25 mouse cellular contexts compared by ENCODE assay signal in genomic region chr3:30687216-30687615, GRCm38 (mm10). TPM values are rescaled to one million over a fixed set of nuclear protein-coding genes. Genes with fewer than 3 reads are reported as not detected.
"Had no signal": no experiment of that assay in that cellular context is flagged by ENCODE, and none has a peak within 500 bp of the region (broad histone marks: within the 10 kb centered on the region; RNA-seq: fewer than 3 reads in every experiment).

No protein-coding gene starts in this region.

- DNase-seq: liver; liver, embryonic 13.5 days; liver, postnatal 0 days; midbrain, embryonic 14.5 days; retina, postnatal 1 day; right cerebral cortex, adult 18-20 months; right cerebral cortex, postnatal 25 days; thymus, adult 2 months; thymus, postnatal 25 days; thymus, postnatal 4 days had no signal

- H3K27me3 ChIP-seq: liver, embryonic 13.5 days; liver, embryonic 15.5 days; midbrain, embryonic 12.5 days; neural tube, embryonic 13.5 days; neural tube, embryonic 15.5 days; stomach, embryonic 15.5 days had no signal

- H3K9me3 ChIP-seq: liver, embryonic 13.5 days; liver, embryonic 15.5 days; midbrain, embryonic 10.5 days; midbrain, embryonic 12.5 days; neural tube, embryonic 13.5 days; neural tube, embryonic 15.5 days; stomach, embryonic 15.5 days had no signal

- H3K4me1 ChIP-seq: liver, embryonic 15.5 days; midbrain, embryonic 10.5 days; midbrain, embryonic 12.5 days; neural tube, embryonic 13.5 days; neural tube, embryonic 15.5 days; stomach, embryonic 15.5 days had no signal

- H3K4me3 ChIP-seq: liver, embryonic 13.5 days; liver, embryonic 15.5 days; midbrain, embryonic 10.5 days; midbrain, embryonic 12.5 days; myocyte; neural tube, embryonic 13.5 days; neural tube, embryonic 15.5 days; stomach, embryonic 15.5 days had no signal

- H3K4me2 ChIP-seq: liver, embryonic 11.5 days; liver, embryonic 13.5 days; liver, embryonic 15.5 days; midbrain, embryonic 12.5 days; neural tube, embryonic 13.5 days; neural tube, embryonic 15.5 days; stomach, embryonic 15.5 days had no signal

- H3K9ac ChIP-seq: liver, embryonic 13.5 days; liver, embryonic 15.5 days; liver, postnatal 0 days; midbrain, embryonic 12.5 days; neural tube, embryonic 13.5 days; neural tube, embryonic 15.5 days; stomach, embryonic 15.5 days had no signal

- H3K27ac ChIP-seq: liver, embryonic 13.5 days; liver, embryonic 15.5 days; midbrain, embryonic 10.5 days; midbrain, embryonic 12.5 days; neural tube, embryonic 13.5 days; neural tube, embryonic 15.5 days; stomach, embryonic 15.5 days; stomach, postnatal 0 days had no signal

- H3K36me3 ChIP-seq: liver, embryonic 13.5 days; liver, embryonic 15.5 days; midbrain, embryonic 10.5 days; midbrain, embryonic 12.5 days; neural tube, embryonic 13.5 days; neural tube, embryonic 15.5 days; stomach, embryonic 15.5 days had no signal

- ATAC-seq: liver, postnatal 0 days; midbrain, embryonic 16.5 days had no signal

RNA-seq across cellular contexts. Expression of gene Lrrc31, which starts 12.4 kb away (rescaled TPM):
- polyA plus RNA-seq: liver, embryonic 11.5 days; liver, embryonic 13.5 days; liver, embryonic 15.5 days; midbrain, embryonic 10.5 days; midbrain, embryonic 12.5 days; midbrain, embryonic 14.5 days; myocyte; neural tube, embryonic 11.5 days; neural tube, embryonic 13.5 days; neural tube, embryonic 15.5 days; spleen, adult 2 months; testis, adult 2 months had no signal

RNA-seq across cellular contexts. Expression of gene Lrrc34, which starts 39.5 kb away (rescaled TPM):
- polyA plus RNA-seq: myocyte had no signal

RNA-seq across cellular contexts. Expression of gene Lrriq4, which starts 42.9 kb away (rescaled TPM):
- polyA plus RNA-seq: limb, embryonic 14.5 days; liver, embryonic 11.5 days; liver, embryonic 13.5 days; liver, embryonic 15.5 days; liver, postnatal 0 days; midbrain, embryonic 10.5 days; midbrain, embryonic 12.5 days; midbrain, embryonic 14.5 days; midbrain, embryonic 16.5 days; myocyte; neural tube, embryonic 13.5 days; neural tube, embryonic 15.5 days; spleen, adult 2 months; stomach, embryonic 15.5 days; thymus, adult 2 months had no signal

RNA-seq across cellular contexts. Expression of gene Samd7, which starts 58.9 kb away (rescaled TPM):
- polyA plus RNA-seq: limb, embryonic 14.5 days; liver, embryonic 11.5 days; midbrain, embryonic 10.5 days; midbrain, embryonic 12.5 days; midbrain, embryonic 14.5 days; myocyte; neural tube, embryonic 11.5 days; neural tube, embryonic 13.5 days; neural tube, embryonic 15.5 days; stomach, embryonic 15.5 days; stomach, postnatal 0 days; thymus, adult 2 months; urinary bladder, adult 2 months had no signal
